8 mouse cellular contexts compared by ENCODE assay signal in the genomic region with DNA sequence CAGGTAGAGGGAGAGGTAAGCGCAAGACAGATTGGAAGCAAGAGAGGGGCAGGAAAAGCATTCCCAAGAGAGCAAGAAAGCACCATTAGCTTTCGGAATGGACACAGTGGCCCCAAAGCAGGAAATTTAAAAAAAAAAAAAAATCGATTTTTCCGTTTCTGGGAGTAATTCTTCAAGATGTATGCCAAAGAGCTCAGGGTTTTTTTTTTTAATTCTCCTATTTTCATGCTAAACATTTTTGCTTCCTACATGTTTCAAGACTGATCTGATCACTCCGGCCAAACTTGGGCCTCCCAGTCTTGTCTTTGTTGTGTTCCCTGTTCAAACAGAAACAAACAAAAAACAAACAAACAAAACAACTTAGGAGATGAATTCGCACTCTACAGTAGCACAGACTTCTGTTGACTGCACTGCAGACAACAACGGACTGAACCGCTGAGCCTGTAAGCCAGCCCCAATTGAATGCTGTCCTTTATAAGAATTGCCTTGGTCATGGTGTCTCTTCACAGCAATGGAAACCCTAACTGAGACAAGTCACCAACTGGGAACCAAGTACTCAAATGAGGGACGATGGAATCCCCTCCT. TPM values are rescaled to one million over a fixed set of nuclear protein-coding genes. Genes with fewer than 3 reads are reported as not detected.
DNase-seq lines count a peak whose midpoint lies in the region; ATAC-seq and TF ChIP-seq lines count a peak whose summit lies in the region.

No protein-coding gene starts in this region.

- H3K27ac ChIP-seq in heart, embryonic 16.5 days (ENCODE audit: low read length): peak overlapping the region; percentile 47
- H3K27ac ChIP-seq in ES-E14 (ENCODE audit: insufficient read depth, low read depth, low read length, poor library complexity, severe bottlenecking) (no peak overlapping the region), macrophage (peak overlapping the region; percentile 76)
- peak overlapping the region; percentile 54; the same call in 1 of the 2 replicates for H3K27ac ChIP-seq in forebrain, postnatal 0 days (ENCODE audit: low read depth, low read length)

- peak overlapping the region; percentile 80 for H3K4me3 ChIP-seq in heart, embryonic 16.5 days (ENCODE audit: low read length)
- H3K4me3 ChIP-seq in ES-E14 (ENCODE audit: insufficient read depth in 1 of 2, low read depth in 1 of 2, low read length in 2 of 2, poor library complexity in 1 of 2, severe bottlenecking in 1 of 2) (peak overlapping the region; percentile 75 to 91), macrophage (ENCODE audit: inconsistent target) (peak overlapping the region; percentile 74)
- H3K4me3 ChIP-seq in forebrain, postnatal 0 days (ENCODE audit: low read depth, low read length): peak overlapping the region; percentile 83

- H3K79me2 ChIP-seq in macrophage (ENCODE audit: inconsistent target): peaks cover 31% of the 10 kb centered on the region

- in situ Hi-C loops in ES-E14 (cut with MboI; ENCODE audit: low sequenced_read_pairs in 2 of 2, unreplicated experiment in 2 of 2): no loop called here

- no peak for TF ChIP-seq CTCF in forebrain, postnatal 0 days (IDR thresholded peaks at IDR 0.05; ENCODE audit: low read depth)

- peak overlapping the region; percentile 78 for H3K9ac ChIP-seq in heart, embryonic 16.5 days (ENCODE audit: low read length)
- peak overlapping the region; percentile 69 for H3K9ac ChIP-seq in ES-E14 (ENCODE audit: insufficient read depth, low read depth, low read length, poor library complexity, severe bottlenecking)
- H3K9ac ChIP-seq in forebrain, postnatal 0 days: peak overlapping the region; percentile 62

- no peak for ATAC-seq in heart, embryonic 16.5 days (replicated peaks; ENCODE audit: extremely low read depth, insufficient read depth, low FRiP score)
- no peak for ATAC-seq in forebrain, postnatal 0 days

- H3K4me2 ChIP-seq in heart, embryonic 16.5 days (ENCODE audit: low read depth, low read length): peak overlapping the region; percentile 92
- peak overlapping the region; percentile 59 for H3K4me2 ChIP-seq in forebrain, postnatal 0 days (ENCODE audit: low read depth)

- no peaks in the 10 kb centered on the region for H3K9me3 ChIP-seq in heart, embryonic 16.5 days (replicated peaks; ENCODE audit: control insufficient read depth, low read length)
- no peaks in the 10 kb centered on the region for H3K9me3 ChIP-seq in ES-E14 (ENCODE audit: control insufficient read depth, insufficient read depth, low read depth, low read length)
- H3K9me3 ChIP-seq in forebrain, postnatal 0 days (ENCODE audit: low read length): no peaks in the 10 kb centered on the region

- 40% methylated on average over 9 of the region's 9 CpGs for WGBS in heart, embryonic 16.5 days
- 39% methylated on average over 9 of the region's 9 CpGs for WGBS in forebrain, postnatal 0 days
- WGBS in macrophage (ENCODE audit: missing documents): 31% methylated on average over 9 of the region's 9 CpGs

- DNase-seq in heart, postnatal 10 days: no peak
- DNase-seq in ES-E14 (ENCODE audit: low read depth, low spot score): no peak
- DNase-seq in forebrain, postnatal 0 days: no peak
- DNase-seq in cerebellum, postnatal 10 days: no peak
- DNase-seq in B cell, adult 2 months: no peak
- DNase-seq in left cerebral cortex, adult 9 months (ENCODE audit: low spot score in 2 of 2): no peak

- intact Hi-C loops in heart, postnatal 10 days (cut with DNase I): no loop called here

- H3K36me3 ChIP-seq in heart, embryonic 16.5 days (ENCODE audit: control insufficient read depth, insufficient read depth): 0 out of 2 replicates have a peak, but pooled peaks cover 4% of the 10 kb centered on the region
- H3K36me3 ChIP-seq in ES-E14 (ENCODE audit: control insufficient read depth, insufficient read depth, low read length, poor library complexity, severe bottlenecking) (no peaks in the 10 kb centered on the region), macrophage (ENCODE audit: inconsistent target) (peaks cover 22% of the 10 kb centered on the region)
- no peaks in the 10 kb centered on the region for H3K36me3 ChIP-seq in forebrain, postnatal 0 days (ENCODE audit: insufficient read depth)

- no peaks in the 10 kb centered on the region for H3K27me3 ChIP-seq in heart, embryonic 16.5 days (ENCODE audit: control insufficient read depth, insufficient read depth, low read length)
- no peaks in the 10 kb centered on the region for H3K27me3 ChIP-seq in forebrain, postnatal 0 days (ENCODE audit: insufficient read depth, low read length)

- H3K4me1 ChIP-seq in heart, embryonic 16.5 days (ENCODE audit: control insufficient read depth, insufficient read depth, low read length): peaks cover 5% of the 10 kb centered on the region
- no peaks in the 10 kb centered on the region for H3K4me1 ChIP-seq in ES-E14 (ENCODE audit: control insufficient read depth in 2 of 2, insufficient read depth in 2 of 2, low read length in 2 of 2, poor library complexity in 1 of 2)
- no peaks in the 10 kb centered on the region for H3K4me1 ChIP-seq in forebrain, postnatal 0 days (ENCODE audit: insufficient read depth)

TF ChIP-seq in ES-E14, 5 proteins besides CTCF, POLR2A, EP300 and RAD21:
- TF ChIP-seq HCFC1 (IDR thresholded peaks at IDR 0.05; ENCODE audit: borderline replicate concordance, insufficient read depth, low read length): no peak
- no peak for TF ChIP-seq ZNF384 (IDR thresholded peaks at IDR 0.05; ENCODE audit: low read depth, low read length)
- no peak for TF ChIP-seq ZC3H11A (IDR thresholded peaks at IDR 0.05; ENCODE audit: borderline replicate concordance, low read depth, low read length)

RNA-seq across cellular contexts. Expression of a gene that starts 0.7 kb away (rescaled TPM):
- 5.4 and 5.6 TPM in 2 replicates for polyA plus RNA-seq in heart, embryonic 16.5 days (2015; fragmentation: Nextera tagmentation; extraction: Ambion mirVana)
- 1 to 10 TPM; 6.3 to 8.4 TPM for total RNA-seq in heart, postnatal 10 days (2021)
- 2.3 and 2.4 TPM in 2 replicates for total RNA-seq in ES-E14 (2012; rRNA removed)
- 0.92 and 2.3 TPM in 2 replicates for total RNA-seq in forebrain, postnatal 0 days (2014; rRNA removed)
- 0.93 and 1.7 TPM in 2 replicates for polyA plus RNA-seq in forebrain, postnatal 0 days (2015; fragmentation: Nextera tagmentation; extraction: Ambion mirVana)
- 10 to 100 TPM in 25 of 26 experiments, 1 to 10 TPM in 1; 9.8 to 52.8 (median 36.1) TPM for total RNA-seq in macrophage (2018; cell fraction: chromatin; rRNA removed)
- total RNA-seq in macrophage (2018; cell fraction: cytosol; rRNA removed): 10 to 100 TPM; 22.3 to 43.0 (median 31.8) TPM
- total RNA-seq in macrophage (2018; cell fraction: nucleus; rRNA removed): 10 to 100 TPM; 11.3 to 48.1 (median 29.1) TPM
- 25.8 to 43.3 TPM (median 32.9 TPM) in 3 replicates for polyA plus RNA-seq in macrophage (2018)

RNA-seq across cellular contexts. Expression of a gene that starts 0.8 kb away (rescaled TPM):
- polyA plus RNA-seq in heart, embryonic 16.5 days (2015; fragmentation: Nextera tagmentation; extraction: Ambion mirVana): 4.9 and 5.6 TPM in 2 replicates
- 1 to 10 TPM; 2.9 to 3.1 TPM for total RNA-seq in heart, postnatal 10 days (2021)
- 4.1 and 6.6 TPM in 2 replicates for total RNA-seq in ES-E14 (2012; rRNA removed)
- 5.6 and 6.3 TPM in 2 replicates for total RNA-seq in forebrain, postnatal 0 days (2014; rRNA removed)
- 4.9 and 5.0 TPM in 2 replicates for polyA plus RNA-seq in forebrain, postnatal 0 days (2015; fragmentation: Nextera tagmentation; extraction: Ambion mirVana)
- 1 to 10 TPM; 1.3 to 8.9 (median 5.4) TPM for total RNA-seq in macrophage (2018; cell fraction: chromatin; rRNA removed)
- 1 to 10 TPM in 24 of 26 experiments, under 1 TPM in 2; 0.57 to 3.4 (median 2.2) TPM for total RNA-seq in macrophage (2018; cell fraction: cytosol; rRNA removed)
- total RNA-seq in macrophage (2018; cell fraction: nucleus; rRNA removed): 10 to 100 TPM in 2 of 26 experiments, 1 to 10 TPM in 23, under 1 TPM in 1; 0.92 to 10.7 (median 4.9) TPM
- polyA plus RNA-seq in macrophage (2018): 2.7 to 4.6 TPM (median 3.0 TPM) in 3 replicates

RNA-seq across cellular contexts. Expression of a gene that starts 45.5 kb away (rescaled TPM):
- 41.9 and 44.7 TPM in 2 replicates for polyA plus RNA-seq in heart, embryonic 16.5 days (2015; fragmentation: Nextera tagmentation; extraction: Ambion mirVana)
- 10 to 100 TPM; 35.4 to 45.2 TPM for total RNA-seq in heart, postnatal 10 days (2021)
- 29.7 and 45.6 TPM in 2 replicates for total RNA-seq in ES-E14 (2012; rRNA removed)
- total RNA-seq in forebrain, postnatal 0 days (2014; rRNA removed): 47.9 and 50.0 TPM in 2 replicates
- 64.4 and 74.9 TPM in 2 replicates for polyA plus RNA-seq in forebrain, postnatal 0 days (2015; fragmentation: Nextera tagmentation; extraction: Ambion mirVana)
- 100 to 1,000 TPM in 4 of 26 experiments, 10 to 100 TPM in 22; 33.8 to 119 (median 65.8) TPM for total RNA-seq in macrophage (2018; cell fraction: chromatin; rRNA removed)
- 100 to 1,000 TPM in 25 of 26 experiments, 10 to 100 TPM in 1; 90.7 to 144 (median 112) TPM for total RNA-seq in macrophage (2018; cell fraction: cytosol; rRNA removed)
- 100 to 1,000 TPM in 3 of 26 experiments, 10 to 100 TPM in 23; 44.4 to 116 (median 69.3) TPM for total RNA-seq in macrophage (2018; cell fraction: nucleus; rRNA removed)
- 87.3 to 136 TPM (median 113 TPM) in 3 replicates for polyA plus RNA-seq in macrophage (2018)
